Mouse (Mus musculus): ENCODE measurements around the gene Hivep2.

DNA sequence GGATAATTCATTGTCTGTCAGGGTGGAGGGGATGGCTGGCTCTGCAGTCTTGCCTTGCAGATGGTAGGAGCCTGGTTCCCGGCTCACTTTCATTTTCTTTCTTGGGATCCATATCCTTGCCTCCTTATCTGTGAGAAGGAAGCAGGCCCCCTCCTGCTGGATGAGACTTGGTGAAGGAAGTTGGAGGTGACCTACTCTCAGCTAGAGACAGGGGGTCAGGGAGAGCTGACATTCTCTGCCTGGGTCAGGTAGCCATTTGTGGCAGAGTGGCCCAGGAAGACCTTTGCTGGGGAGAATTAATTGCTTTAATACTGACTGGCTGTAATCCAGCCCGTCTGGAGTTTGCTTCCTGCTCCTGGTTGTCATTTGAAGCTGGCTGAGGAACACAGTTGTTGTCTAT lies 81.8 kb downstream of the Hivep2 start:
- TF ChIP-seq CTCF (IDR thresholded peaks at IDR 0.05; ENCODE audit: low read depth, low read length) (no peak), POLR2AphosphoS5 (IDR thresholded peaks at IDR 0.05; ENCODE audit: insufficient replicate concordance, low read depth, low read length) (no peak), GATA1 (IDR thresholded peaks at IDR 0.05; ENCODE audit: borderline replicate concordance, low read length) (no peak), GATA2 (IDR thresholded peaks at IDR 0.05; ENCODE audit: borderline replicate concordance, low read depth, low read length) (no peak), TAL1 (conservative IDR thresholded peaks at IDR 0.05; ENCODE audit: low read depth, low read length) (no peak)
